Mouse (Mus musculus) ovary, postnatal 36 days (tissue): ENCODE results near the gene Hist1h1t.
"Not testable (repeated sequence)": the region's sequence is repeated elsewhere in the genome, so short reads cannot be mapped to it uniquely, and the experiment has no call there.

Source experiments
- DNase-seq: peaks from one replicate; pipeline ENCODE4 v3.0.0; 2022; ENCODE audit warnings: low spot score, mixed read lengths

Hist1h1t gene

DNA sequence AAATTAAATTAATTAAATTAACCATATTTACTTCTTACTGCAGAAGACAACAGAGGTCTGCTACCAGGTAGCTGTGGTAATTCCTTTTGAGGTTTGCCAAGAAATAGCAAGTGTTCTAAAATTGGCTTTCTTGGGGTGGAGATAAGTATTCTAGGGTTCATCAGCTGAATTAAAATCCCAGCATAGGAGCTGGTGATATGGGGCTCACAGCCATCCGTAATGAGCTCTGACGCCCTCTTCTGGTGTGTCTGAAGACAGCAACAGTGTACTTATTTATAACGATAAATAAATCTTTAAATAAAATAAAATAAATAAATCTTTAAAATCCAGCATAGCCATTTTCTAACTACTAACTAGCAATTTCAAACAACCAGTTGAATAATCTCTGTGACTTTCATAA is 4.2 kb downstream of the Hist1h1t start:
- no peak for DNase-seq

DNA sequence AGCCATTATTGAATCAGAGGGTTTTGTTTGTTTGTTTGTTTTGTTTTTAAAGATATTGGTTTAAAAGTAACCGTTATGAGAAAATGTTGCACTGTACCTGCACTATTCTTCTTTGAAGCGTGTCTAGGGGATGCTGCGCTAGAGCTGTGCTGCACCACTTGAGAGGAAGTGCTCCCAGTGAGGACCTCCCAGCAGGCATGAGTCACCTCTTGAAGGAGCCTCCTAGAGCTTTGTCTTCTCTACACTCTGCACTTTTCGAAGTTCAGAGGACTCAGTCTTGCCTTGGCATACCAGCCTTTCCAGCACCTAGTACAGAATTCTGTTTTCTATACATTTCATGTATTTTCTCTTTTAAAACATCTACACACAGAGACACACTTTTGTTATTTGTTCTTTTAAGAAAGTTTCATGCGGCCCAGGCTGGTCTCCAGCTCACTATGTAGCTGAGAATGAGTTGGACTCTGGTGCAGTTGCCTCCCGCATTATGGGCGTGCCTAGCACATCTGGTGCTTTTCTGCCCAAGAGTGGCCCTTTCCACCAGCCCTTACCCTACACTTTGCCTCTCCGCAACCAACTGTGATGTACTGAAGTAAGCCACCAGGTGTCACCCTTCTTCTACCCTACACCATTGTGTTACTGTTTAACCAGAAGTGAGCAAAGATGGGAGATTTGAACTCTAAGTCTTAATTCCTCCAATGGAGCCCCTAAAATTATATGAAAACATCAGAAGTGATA is 5.3 kb downstream of the Hist1h1t start:
- DNase-seq = peak; percentile 46

DNA sequence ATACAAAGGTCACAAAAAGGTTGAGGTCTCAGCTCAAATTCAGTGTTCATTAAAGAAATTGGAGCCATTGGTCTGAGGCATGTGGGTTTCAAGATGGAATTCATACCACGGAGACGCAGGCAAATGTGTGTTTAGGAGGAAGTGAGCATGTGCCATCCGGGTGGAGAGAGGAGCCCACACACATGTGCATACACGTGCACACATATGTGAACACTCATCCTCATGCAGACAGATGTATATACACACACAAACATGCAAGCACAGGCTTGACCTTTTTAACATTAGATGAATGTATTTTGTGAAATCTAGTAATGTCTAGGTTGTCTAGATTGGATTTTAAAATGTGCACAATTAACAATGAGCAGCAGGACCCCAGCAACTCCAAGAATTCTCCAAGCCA is 6.6 kb downstream of the Hist1h1t start:
- DNase-seq = no peak

DNA sequence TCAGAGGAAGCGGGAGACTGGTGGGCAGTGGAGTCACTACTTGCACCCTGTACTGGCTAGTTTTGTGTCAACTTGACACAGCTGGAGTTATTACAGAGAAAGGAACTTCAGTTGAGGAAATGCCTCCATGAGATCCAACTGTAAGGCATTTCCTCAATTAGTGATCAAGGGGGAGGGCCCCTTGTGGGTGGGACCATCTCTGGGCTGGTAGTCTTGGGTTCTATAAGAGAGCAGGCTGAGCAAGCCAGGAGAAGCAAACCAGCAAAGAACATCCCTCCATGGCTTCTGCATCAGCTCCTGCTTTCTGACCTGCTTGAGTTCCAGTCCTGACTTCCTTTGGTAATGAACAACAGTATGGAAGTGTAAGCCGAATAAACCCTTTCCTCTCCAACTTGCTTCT is 7.2 kb downstream of the Hist1h1t start:
- not testable (repeated sequence) for DNase-seq

DNA sequence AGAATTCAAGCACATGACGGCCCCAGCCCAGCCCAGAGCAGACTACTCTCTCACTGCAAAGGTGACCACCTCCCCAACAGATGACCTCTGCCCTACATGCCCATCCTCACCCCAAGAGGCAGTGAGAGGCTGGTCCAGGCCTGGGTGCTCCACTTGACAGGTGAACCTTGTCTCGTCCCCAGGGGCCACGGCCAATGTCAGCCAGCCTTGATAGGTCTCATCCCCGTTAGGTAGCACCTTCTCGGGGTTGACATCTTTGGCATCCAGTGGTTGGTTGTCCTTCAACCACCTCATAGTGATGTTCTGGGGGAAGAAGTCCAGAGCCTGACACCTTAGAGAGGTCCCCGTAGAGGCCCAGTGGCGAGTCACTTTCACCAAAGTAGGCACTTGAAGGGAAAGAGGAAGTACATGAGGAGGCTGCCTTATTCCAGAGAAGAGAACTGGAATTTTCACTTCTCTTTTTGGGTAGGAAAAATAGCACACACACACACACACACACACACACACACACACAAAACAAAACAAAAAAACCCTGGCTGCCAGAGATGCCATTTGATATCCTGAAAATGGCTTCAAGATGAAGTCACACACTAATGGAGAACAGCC is 10.2 kb downstream of the Hist1h1t start:
- DNase-seq = no peak

DNA sequence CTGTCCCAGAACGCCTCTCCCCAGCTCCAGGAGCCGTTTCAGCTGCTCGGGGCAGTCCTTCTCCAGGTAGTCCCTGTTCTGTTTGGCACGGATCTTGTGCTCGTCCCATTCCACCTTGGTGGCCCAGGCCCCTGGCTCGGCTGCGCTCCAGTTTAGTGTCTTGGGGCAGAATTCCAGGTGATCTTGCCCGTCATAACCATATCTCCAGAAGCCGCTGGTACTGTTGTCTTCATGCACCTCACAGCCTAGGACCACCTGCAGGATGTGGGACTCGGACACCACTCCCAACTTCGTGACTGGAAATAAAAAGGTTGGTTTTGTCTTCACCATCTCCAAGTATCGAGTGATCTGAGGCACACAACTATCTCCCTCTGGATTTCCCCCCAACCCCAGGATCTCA is 11.2 kb downstream of the Hist1h1t start:
- no peak for DNase-seq

DNA sequence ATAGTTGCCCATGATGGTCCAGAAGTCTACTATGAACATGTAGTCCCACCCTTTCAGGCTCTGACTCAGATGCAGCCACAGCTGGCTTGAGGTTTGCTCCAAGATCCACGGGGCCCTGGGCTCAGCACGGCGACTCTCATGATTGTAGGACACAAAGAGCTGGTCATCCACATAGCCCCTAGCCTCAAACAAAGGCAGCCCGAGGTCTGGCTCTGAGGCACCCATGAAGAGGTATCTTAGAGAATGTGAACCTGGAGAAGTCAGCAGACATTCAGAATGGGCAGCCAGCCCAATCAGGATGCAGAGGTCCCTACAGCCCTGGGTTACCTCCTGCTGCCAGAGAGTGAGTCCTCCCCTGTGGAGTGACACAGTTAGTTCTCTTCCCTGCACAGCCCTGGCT is 12.4 kb downstream of the Hist1h1t start:
- DNase-seq = no peak

DNA sequence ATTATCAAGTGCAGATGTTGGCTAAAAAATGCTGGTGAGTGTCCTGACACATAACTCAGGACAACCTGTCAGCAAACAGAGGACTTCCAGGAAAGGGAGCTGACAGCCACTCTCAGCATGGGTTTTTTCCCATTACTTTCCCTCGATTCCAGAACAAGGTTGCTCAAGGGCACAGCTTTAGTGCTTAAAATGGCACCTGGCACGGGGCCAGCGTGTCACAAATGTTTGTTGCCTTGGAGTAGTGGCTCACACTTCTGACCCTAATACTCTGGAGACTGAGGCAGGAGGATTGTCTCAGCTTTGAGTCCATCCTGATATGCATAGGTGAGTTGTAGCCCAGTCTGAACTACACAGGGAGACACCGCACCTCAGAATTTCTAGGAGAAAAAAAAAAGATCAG is 13.0 kb downstream of the Hist1h1t start:
- no peak for DNase-seq

DNA sequence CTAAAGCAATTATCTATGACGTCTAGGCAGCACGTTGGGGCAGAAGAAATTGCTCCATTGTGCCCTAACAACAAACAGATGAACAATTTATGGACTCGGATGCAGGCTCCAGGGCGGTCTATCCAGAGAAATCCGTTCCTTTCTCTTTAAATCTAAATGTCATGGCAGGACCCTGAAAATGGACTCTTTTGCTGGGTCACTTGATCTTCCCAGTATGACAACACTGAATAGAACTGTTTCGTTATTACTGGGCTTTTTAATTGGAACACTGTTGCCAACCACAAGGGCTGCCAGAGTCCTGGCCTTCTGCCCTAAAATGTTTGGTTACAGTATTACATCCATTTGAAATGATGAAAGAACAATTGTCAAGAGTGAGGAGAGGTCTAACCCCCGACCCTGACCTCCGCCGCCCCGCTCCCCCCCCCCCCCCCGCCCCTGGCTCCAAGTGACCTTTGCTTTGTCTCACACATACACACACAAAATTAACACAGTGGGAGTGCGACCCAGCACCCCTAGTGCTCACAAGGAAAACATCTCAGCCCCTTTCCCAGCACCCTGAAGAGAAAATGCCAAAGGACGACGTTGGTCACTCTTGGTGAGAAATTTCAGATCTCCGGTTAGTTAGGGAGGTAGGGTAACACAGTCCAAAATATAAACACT is 14.2 kb downstream of the Hist1h1t start:
- no peak for DNase-seq

DNA sequence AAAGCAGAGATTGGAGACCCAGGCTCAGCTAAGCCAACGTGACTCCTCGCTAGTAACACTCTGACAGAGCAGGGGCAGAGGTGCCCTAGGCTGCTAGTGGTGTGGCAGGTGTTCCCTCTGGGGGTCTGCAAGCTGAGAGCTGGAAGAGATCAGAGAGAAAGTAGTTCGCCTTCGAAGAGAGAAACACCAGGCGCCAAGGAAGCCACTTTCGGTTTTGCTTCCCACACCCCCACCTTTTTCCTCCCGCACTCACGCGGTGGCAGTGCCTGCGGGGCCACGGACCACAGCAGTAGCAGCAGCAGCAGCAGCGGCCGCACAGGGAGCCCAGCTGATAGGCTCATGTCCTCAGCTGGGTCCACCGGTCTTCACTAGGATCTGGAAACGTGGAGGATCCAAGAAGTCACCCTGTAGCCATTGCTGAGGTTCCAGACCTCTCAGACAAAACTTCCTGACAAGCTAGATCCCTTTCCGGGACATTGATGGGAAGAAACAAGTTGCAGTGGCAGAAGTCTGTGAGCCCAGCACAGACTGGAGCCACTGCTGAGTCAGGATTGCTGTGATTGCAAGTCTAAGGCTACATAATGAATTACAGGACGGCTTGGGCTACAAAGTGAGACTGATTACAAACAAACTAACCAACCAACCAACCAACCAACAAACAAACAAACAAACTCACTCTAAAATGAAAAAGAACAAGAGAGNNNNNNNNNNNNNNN is 14.9 kb downstream of the Hist1h1t start, which contains the start of gene Hfe:
TSS of gene Hfe (minus strand) at position 481 of the 716 bp plus-strand sequence.
- peak; percentile 55 for DNase-seq

DNA sequence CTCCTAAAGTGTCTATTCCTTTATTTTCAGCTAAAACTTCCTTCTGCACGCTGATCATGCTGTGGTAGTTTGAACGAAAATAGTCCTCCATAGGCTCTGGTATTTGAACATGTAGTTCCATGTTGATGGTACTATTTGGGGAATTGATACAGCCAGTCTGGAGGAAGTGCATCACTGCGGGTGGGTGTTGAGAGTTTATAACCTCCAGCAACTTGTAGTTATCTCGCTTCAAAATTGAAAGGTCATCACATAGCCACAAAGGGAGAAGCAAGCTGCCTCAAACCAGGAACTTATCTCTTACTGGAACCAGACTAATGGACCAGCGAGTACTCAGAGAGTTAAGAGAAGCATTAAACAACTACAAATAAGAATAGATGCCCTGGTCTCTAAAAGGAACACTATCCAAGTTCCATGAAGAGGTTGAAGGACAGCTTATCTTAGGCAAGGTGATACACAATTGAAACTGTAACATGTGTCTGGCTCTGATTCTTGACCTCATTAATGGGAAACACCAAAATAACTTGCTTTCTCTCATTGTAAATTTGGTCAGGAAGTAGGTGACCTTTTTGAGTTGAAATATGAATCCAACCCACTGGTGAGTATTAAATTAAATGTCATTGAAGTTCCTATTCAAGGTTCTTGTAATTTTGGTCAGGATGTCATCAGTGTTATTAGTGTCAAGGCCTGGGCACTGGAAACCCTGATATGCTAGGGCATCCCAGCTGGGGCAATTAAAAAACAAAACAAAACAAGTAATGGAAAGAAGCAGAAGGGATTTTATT is 20.8 kb downstream of the Hist1h1t start:
- DNase-seq = no peak

DNA sequence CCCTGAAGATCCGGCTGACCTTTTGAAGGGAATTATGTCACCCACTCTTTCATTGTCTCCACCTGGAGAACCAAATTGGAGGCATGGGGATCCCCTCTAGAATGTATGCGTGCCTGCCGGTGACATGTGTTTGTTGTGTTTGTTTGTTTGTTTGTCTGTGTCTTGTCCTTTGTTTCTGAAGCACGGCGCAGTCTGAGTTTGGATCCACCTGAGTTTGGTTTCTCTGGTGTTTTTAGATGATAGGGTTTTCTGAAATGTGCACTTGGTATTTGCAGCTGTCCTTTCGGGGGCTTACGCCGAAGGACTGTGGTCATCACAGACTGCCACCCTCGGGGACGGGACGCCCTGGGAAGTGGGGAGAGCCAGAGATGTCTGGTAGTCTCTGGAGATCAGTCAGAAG is 21.6 kb downstream of the Hist1h1t start:
- DNase-seq = no peak

DNA sequence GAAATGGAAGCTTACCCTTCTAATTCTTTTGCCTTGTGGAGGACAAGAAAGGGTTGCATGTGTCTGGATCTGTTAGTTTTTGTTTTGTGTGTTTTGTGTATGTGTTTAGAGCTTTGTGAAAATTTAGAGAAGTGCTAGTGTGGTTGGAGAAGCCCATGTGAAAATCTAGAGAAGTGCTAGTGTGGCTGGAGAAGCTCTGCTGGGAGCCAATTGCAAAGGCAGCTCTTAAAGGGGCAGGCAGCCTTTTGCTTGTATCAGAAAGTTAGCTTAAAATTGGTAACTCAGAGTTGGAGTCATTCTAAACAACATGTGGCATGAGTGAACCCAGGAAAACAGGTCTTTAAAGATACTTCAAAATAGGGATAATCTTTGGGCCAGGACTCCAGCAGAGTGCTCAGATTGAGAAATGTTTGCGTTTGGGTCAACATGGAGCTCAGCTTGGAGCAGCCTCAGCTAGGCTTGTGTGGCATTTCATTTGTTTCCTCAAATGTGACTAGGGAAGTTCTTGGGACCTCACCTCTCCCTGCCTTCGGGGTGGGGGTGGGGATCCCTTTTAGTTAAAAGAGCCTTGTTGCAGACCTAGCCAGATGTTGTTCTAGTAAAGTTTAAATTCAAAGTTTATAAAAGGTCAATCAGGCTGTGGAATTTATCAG is 22.1 kb downstream of the Hist1h1t start:
- not testable (repeated sequence) for DNase-seq

DNA sequence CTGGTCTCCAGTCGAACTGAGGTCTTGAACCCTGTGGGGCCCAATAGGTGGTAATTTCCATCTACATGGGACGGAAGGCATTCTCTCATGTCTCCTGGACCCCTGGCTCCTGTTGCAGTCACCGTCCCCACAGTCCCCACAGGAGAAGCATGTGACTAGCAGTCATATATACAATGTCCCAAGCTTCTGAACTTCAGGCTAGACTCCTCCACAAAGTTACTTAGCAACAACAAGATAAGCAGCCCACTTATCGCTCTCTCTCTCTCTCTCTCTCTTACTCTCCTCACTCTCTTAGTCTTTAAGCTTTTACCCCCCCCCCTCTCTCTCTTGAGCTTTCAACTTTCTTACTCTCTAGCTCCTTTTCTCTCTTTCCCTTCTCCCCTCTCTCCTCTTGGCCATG is 28.6 kb downstream of the Hist1h1t start:
- DNase-seq = no peak

DNA sequence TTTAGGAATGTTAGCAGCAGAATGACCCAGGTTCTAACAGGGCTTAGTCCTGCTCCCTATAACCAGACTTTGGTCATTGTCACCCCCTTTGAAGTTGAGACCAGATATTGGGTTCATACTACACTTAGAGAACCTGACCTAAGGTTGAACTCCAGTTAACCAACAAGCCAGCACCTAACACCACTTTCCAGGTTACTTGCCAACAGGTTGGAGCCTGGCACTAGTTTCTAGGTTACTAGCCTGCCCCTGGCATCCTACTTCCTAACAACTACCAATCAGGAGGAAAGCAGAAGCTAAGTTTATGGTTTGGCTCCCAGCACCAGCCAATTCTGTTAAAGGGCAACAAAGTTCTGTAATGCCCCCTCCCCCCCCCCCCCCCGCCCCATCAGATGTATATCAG is 29.6 kb downstream of the Hist1h1t start:
- no peak for DNase-seq

DNA sequence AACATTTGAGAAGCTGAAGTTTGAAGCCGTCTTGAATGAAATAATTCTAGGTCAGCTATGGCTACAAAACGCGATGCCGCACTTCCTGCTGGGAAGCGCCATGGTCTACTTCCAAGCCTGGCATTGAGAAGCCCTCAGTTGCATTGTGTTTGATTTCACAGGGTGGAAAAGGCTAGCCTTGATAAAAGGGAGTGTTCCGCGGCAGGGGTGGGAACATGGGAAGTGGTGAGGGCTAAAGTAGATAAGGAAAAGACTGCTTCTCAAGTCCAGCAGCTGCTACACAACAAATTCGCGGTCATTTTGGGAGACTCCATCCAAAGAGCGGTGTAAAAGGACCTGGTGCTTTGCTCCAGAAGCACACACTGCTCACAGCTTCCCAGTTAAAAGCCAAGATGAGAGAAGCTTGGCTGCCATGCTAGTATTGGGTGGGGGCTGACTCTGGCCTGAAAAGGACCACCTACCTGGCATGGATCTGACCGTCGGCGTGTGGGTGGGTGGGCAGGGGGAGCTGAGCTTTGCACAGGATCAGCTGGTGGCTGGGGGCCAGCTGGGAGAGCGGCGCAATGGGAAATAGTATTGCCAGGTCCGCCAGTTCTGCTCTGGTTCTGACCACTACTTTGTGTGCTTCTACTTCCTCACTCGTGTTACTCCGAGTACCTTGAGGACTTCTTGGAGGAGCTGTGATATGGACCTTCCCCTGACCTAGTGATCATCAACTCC is 33.0 kb downstream of the Hist1h1t start:
- DNase-seq = no peak

DNA sequence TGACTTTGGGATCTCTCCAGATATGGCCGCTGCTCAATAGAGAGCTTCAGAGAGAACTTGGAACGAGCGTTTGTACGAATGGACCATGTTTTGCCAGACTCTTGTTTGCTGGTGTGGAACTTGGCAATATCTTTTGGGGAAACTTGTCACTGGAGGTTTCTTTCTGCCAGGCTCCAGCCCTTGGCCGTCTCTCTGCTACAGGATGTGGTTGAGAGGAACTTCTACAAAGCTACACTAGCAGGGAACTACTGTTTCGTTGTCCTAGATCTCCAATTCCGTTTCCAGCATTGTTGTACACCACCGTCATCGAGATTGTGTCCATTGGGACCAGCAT is 33.5 kb downstream of the Hist1h1t start:
- no peak for DNase-seq

DNA sequence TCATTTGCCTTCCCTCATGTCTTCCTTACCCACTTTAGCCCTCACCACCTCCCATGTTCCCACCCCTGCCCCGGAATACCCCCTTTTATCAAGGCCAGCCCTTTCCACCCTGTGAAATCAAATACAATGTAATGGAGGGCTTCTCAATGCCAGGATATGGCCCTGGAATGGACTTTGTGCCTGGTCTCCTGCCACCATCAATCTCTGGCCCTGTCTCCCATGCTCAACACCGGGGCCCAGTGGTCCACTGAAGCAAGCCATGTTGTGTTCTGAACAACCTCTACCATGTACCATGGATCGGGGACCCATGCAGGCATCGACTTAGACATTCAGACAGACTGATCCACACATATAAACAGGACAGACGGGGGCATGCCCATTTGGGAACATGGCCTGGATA is 34.1 kb downstream of the Hist1h1t start:
- DNase-seq = no peak

DNA sequence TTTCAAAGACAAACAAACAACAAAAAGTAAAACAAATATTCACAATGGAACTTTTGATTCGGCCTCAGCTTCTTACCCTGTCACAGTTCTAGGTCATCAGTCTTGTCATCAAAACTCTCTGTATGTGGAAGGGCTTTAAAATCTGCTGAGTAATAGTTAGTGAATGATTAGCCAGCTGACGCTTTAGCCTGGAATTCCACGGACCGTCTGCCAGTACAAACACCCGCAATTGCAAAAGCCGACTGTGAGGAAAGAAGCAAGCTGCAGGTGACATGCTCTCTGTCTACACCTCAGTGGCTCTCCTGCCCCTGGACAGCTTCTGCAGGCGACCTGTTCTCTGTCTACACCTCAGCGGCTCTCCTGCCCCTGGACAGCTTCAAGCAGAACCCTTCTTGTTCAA is 34.9 kb downstream of the Hist1h1t start:
- DNase-seq = no peak

DNA sequence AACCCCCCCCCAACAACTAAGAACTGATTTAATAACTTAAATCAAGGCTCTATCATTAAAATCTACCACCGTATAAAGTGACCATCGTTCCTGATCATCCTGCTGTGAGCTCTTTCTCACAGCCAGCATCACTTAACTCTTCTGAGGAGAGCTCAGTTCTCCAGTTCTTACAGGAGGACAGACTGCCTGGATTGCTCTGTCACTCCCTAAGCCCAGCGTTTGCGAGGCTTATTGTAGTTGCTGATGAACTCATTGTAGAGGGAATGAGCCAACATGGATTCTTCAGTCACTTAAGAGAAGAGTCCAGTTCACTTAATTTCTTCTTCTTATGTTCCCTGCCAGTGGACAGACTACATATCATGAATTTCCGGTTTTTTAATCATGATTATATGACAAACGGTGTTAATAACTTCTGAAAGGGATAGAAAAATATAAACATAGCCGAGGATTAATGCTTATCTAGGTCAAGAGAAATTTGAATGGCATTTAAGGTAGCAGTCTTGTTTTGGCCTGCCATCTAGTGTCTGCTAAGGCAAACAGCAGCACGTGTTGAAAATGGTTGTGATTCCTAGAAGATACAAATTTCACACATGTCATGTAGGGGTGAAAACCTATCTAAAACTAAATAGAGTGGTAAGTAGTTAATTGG is 36.7 kb downstream of the Hist1h1t start:
- DNase-seq = no peak
